Mouse (Mus musculus) MEL (cell line): ENCODE results near the gene Fam185a. TPM values are rescaled to one million over a fixed set of nuclear protein-coding genes. Genes with fewer than 3 reads are reported as not detected.

ENCODE experiments used
- DNase-seq: peaks from one replicate; pipeline ENCODE4 v3.0.0; 2011; ENCODE audit warnings: low read depth, low spot score
- H3K27ac ChIP-seq: 2 replicates; pipeline ENCODE4 v1.5.1; 2012; ENCODE audit warnings: low read depth, mild to moderate bottlenecking, control low read depth, low read length, moderate library complexity; ENCODE audit not compliant: control insufficient read depth
- H3K27me3 ChIP-seq, 2 experiments: fragments of 150-350 bp in 1 of 2; sonication (generic) in 1 of 2; 2 replicates each; pipeline ENCODE4 v1.6.1; 2012; ENCODE audit warnings: low read length in 2 of 2, mild to moderate bottlenecking in 2 of 2, improper control_type of control experiment in 1 of 2, moderate library complexity in 1 of 2; ENCODE audit not compliant: insufficient read depth in 2 of 2, control insufficient read depth in 1 of 2
- H3K36me3 ChIP-seq, 2 experiments: 2 replicates each; pipeline ENCODE4 v1.6.1; 2012 to 2014; ENCODE audit warnings: low read length in 2 of 2, improper control_type of control experiment in 1 of 2, inconsistent platforms in 1 of 2, mild to moderate bottlenecking in 1 of 2; ENCODE audit not compliant: insufficient read depth in 2 of 2, control insufficient read depth in 1 of 2
- H3K4me1 ChIP-seq, 2 experiments: fragments of 150-350 bp in 1 of 2; sonication (generic) in 1 of 2; 2 replicates each; pipeline ENCODE4 v1.6.1; 2012; ENCODE audit warnings: low read length in 2 of 2, improper control_type of control experiment in 1 of 2, mild to moderate bottlenecking in 1 of 2; ENCODE audit not compliant: insufficient read depth in 2 of 2, control insufficient read depth in 1 of 2
- H3K4me3 ChIP-seq, 2 experiments: fragments of 150-350 bp in 1 of 2; sonication (generic) in 1 of 2; 2 replicates each; pipeline ENCODE4 v1.5.1; 2012; ENCODE audit warnings: low read depth in 2 of 2, low read length in 2 of 2, mild to moderate bottlenecking in 2 of 2, moderate library complexity in 2 of 2, control low read depth in 1 of 2, improper control_type of control experiment in 1 of 2; ENCODE audit not compliant: control insufficient read depth in 1 of 2, insufficient read depth in 1 of 2
- H3K79me2 ChIP-seq: 2 replicates; pipeline ENCODE4 v1.6.1; 2012; ENCODE audit warnings: mild to moderate bottlenecking, low read length, moderate library complexity; ENCODE audit not compliant: control insufficient read depth, poor library complexity, insufficient read depth
- H3K9ac ChIP-seq: 2 replicates; pipeline ENCODE4 v1.6.1; 2012; ENCODE audit warnings: low read depth, mild to moderate bottlenecking, control low read depth, low read length, moderate library complexity; ENCODE audit not compliant: control insufficient read depth, poor library complexity, severe bottlenecking
- H3K9me3 ChIP-seq: fragments of 150-350 bp; sonication (generic); replicated peaks from 2 replicates; pipeline ENCODE4 v1.6.1; 2012; ENCODE audit warnings: mild to moderate bottlenecking, low read length, improper control_type of control experiment, moderate library complexity; ENCODE audit not compliant: insufficient read depth
- CHD1 ChIP-seq: IDR thresholded peaks from 2 replicates; pipeline ENCODE4 v1.6.1; 2012; ENCODE audit warnings: low read depth, mild to moderate bottlenecking, inconsistent platforms, low read length, improper control_type of control experiment
- CTCF ChIP-seq, 3 experiments: IDR thresholded peaks in 2 of 3; conservative IDR thresholded peaks in 1 of 3; 2 replicates each; pipeline ENCODE4 v1.5.1; 2011 to 2012; ENCODE audit warnings: low read length in 3 of 3, low read depth in 2 of 3, mild to moderate bottlenecking in 2 of 3, improper control_type of control experiment in 1 of 3, inconsistent platforms in 1 of 3, mixed read lengths in 1 of 3, moderate library complexity in 1 of 3; ENCODE audit not compliant: control insufficient read depth in 1 of 3, insufficient read depth in 1 of 3, poor library complexity in 1 of 3, severe bottlenecking in 1 of 3
- ELF1 ChIP-seq: IDR thresholded peaks from 2 replicates; pipeline ENCODE4 v1.6.1; 2014; ENCODE audit warnings: low read depth, mild to moderate bottlenecking, inconsistent platforms, low read length, improper control_type of control experiment, moderate library complexity
- EP300 ChIP-seq, 2 experiments: IDR thresholded peaks; 2 replicates each; pipeline ENCODE4 v1.6.1; 2011; ENCODE audit warnings: improper control_type of control experiment in 2 of 2, low read length in 2 of 2, low read depth in 1 of 2, mild to moderate bottlenecking in 1 of 2
- ETS1 ChIP-seq: IDR thresholded peaks from 2 replicates; pipeline ENCODE4 v1.6.1; 2012; ENCODE audit warnings: low read depth, mild to moderate bottlenecking, inconsistent platforms, low read length, improper control_type of control experiment, moderate library complexity
- GABPA ChIP-seq: IDR thresholded peaks from 2 replicates; pipeline ENCODE4 v1.6.1; 2012; ENCODE audit warnings: low read depth, mild to moderate bottlenecking, inconsistent platforms, low read length, improper control_type of control experiment, moderate library complexity
- JUND ChIP-seq: IDR thresholded peaks from 2 replicates; pipeline ENCODE4 v1.6.1; 2011; ENCODE audit warnings: low read depth, mild to moderate bottlenecking, improper control_type of control experiment, low read length
- KAT2A ChIP-seq: conservative IDR thresholded peaks from 2 replicates; pipeline ENCODE4 v1.6.1; 2012; ENCODE audit warnings: low read depth, low read length, improper control_type of control experiment, inconsistent platforms
- MAX ChIP-seq: IDR thresholded peaks from 2 replicates; pipeline ENCODE4 v1.6.1; 2011; ENCODE audit warnings: low read length, improper control_type of control experiment
- MAZ ChIP-seq: IDR thresholded peaks from 2 replicates; pipeline ENCODE4 v1.6.1; 2012; ENCODE audit warnings: low read depth, mild to moderate bottlenecking, inconsistent platforms, low read length, improper control_type of control experiment
- MYB ChIP-seq: IDR thresholded peaks from 2 replicates; pipeline ENCODE4 v1.6.1; 2011; ENCODE audit warnings: mild to moderate bottlenecking, low read depth, low read length, improper control_type of control experiment
- MYC ChIP-seq: IDR thresholded peaks from 2 replicates; pipeline ENCODE4 v1.6.1; 2011; ENCODE audit warnings: low read depth, mild to moderate bottlenecking, low read length, improper control_type of control experiment, moderate library complexity
- NRF1 ChIP-seq: IDR thresholded peaks from 2 replicates; pipeline ENCODE4 v1.6.1; 2014; ENCODE audit warnings: low read depth, mild to moderate bottlenecking, inconsistent platforms, low read length, improper control_type of control experiment, moderate library complexity; ENCODE audit not compliant: poor library complexity, insufficient read depth, severe bottlenecking
- POLR2AphosphoS5 ChIP-seq: IDR thresholded peaks from 2 replicates; pipeline ENCODE4 v1.6.1; 2012; ENCODE audit warnings: low read depth, borderline replicate concordance, mild to moderate bottlenecking, inconsistent platforms, low read length, moderate library complexity, mixed read lengths
- RCOR1 ChIP-seq: IDR thresholded peaks from 2 replicates; pipeline ENCODE4 v1.6.1; 2012; ENCODE audit warnings: low read depth, mild to moderate bottlenecking, inconsistent platforms, low read length, improper control_type of control experiment
- SMC3 ChIP-seq: IDR thresholded peaks from 2 replicates; pipeline ENCODE4 v1.6.1; 2011; ENCODE audit warnings: low read depth, low read length, improper control_type of control experiment
- TBP ChIP-seq: IDR thresholded peaks from 2 replicates; pipeline ENCODE4 v1.8.0; 2011; ENCODE audit warnings: low read depth, low read length, improper control_type of control experiment
- USF2 ChIP-seq, 2 experiments: IDR thresholded peaks; 2 replicates each; pipeline ENCODE4 v1.6.1; 2011 to 2012; ENCODE audit warnings: improper control_type of control experiment in 2 of 2, low read length in 2 of 2, borderline replicate concordance in 1 of 2, inconsistent platforms in 1 of 2, low read depth in 1 of 2, mild to moderate bottlenecking in 1 of 2; ENCODE audit not compliant: insufficient read depth in 1 of 2
- ZC3H11A ChIP-seq: IDR thresholded peaks from 2 replicates; pipeline ENCODE4 v1.6.1; 2012; ENCODE audit warnings: low read depth, mild to moderate bottlenecking, inconsistent platforms, low read length, improper control_type of control experiment
- ZKSCAN1 ChIP-seq: IDR thresholded peaks from 2 replicates; pipeline ENCODE4 v1.6.1; 2012; ENCODE audit warnings: low read depth, mild to moderate bottlenecking, inconsistent platforms, low read length, improper control_type of control experiment, moderate library complexity
- ZNF384 ChIP-seq: IDR thresholded peaks from 2 replicates; pipeline ENCODE4 v1.6.1; 2012; ENCODE audit warnings: low read depth, mild to moderate bottlenecking, inconsistent platforms, low read length, improper control_type of control experiment
- polyA plus RNA-seq, 2 experiments: library from polyadenylated mRNA; stranded (reverse) in 1 of 2; unstranded in 1 of 2; fragments of >175 nt in 1 of 2; fragments of >200 nt in 1 of 2; gene quantifications; 2 replicates each; pipeline versions ENCODE4 v1.2.1 to v1.2.4; 2012; ENCODE audit warnings: low replicate concordance in 2 of 2, low read depth in 1 of 2; ENCODE audit not compliant: insufficient read length in 2 of 2, insufficient read depth in 1 of 2, missing spikeins in 1 of 2
- total RNA-seq: library from RNA; depleted of rRNA; stranded (reverse); fragments of 300-350 nt; gene quantifications from 2 replicates; pipeline ENCODE4 v1.2.3, GENCODE M21; 2012

Fam185a gene
- total and polyA plus RNA-seq, 3 experiments: 20.2 to 28.3 TPM; not detected in 1

- Histone ChIP-seq H3K27me3 (peaks cover 0 to 2% of the 10 kb centered on the region in 2 experiments; a peak in 2 of 4 replicates), H3K4me3 (no peak overlapping the region), H3K36me3 (no peaks in the 10 kb centered on the region), H3K27ac (no peak overlapping the region), H3K4me1 (no peaks in the 10 kb centered on the region), H3K9ac (no peak overlapping the region), H3K79me2 (no peaks in the 10 kb centered on the region), H3K9me3 (no peaks in the 10 kb centered on the region)
- TF ChIP-seq MAZ (no peak), MAX (no peak), USF2 (IDR thresholded peaks at IDR 0.05; ENCODE audit: borderline replicate concordance in 1 of 2, insufficient read depth in 1 of 2, low read depth in 1 of 2, low read length in 2 of 2) (no peak), CHD1 (no peak)
- no peak for DNase-seq
Observed at GRCm38 (mm10) chr5:21498925-21499324, 74.2 kb downstream of the Fam185a start.

GRCm38 (mm10) chr5:21500133-21500532, 75.4 kb downstream of the Fam185a start:
- no peaks in the 10 kb centered on the region for H3K36me3 ChIP-seq
- DNase-seq: no peak
- H3K9me3 ChIP-seq: no peaks in the 10 kb centered on the region
- TF ChIP-seq RCOR1 (no peak), ZC3H11A (no peak), USF2 (IDR thresholded peaks at IDR 0.05; ENCODE audit: borderline replicate concordance in 1 of 2, insufficient read depth in 1 of 2, low read depth in 1 of 2, low read length in 2 of 2) (no peak), MYC (no peak), NRF1 (no peak), ELF1 (no peak), KAT2A (no peak), CTCF (IDR thresholded peaks at IDR 0.05 in 2 of 3, conservative IDR thresholded peaks at IDR 0.05 in 1 of 3; ENCODE audit: control insufficient read depth in 1 of 3, insufficient read depth in 1 of 3, low read depth in 2 of 3, low read length in 3 of 3, poor library complexity in 1 of 3, severe bottlenecking in 1 of 3) (no peak), ETS1 (no peak), JUND (no peak)
- TF ChIP-seq, all 39 proteins: peak for 0
- Histone ChIP-seq H3K9ac (no peak overlapping the region), H3K79me2 (no peaks in the 10 kb centered on the region), H3K4me1 (no peaks in the 10 kb centered on the region), H3K4me3 (no peak overlapping the region), H3K27me3 (peaks cover 0 to 2% of the 10 kb centered on the region in 2 experiments; a peak in 2 of 4 replicates), H3K27ac (no peak overlapping the region)

GRCm38 (mm10) chr5:21500941-21501340, 76.2 kb downstream of the Fam185a start:
- no peak overlapping the region for H3K27ac ChIP-seq
- no peak for TF ChIP-seq MYB
- TF ChIP-seq ETS1: no peak
- TF ChIP-seq SMC3: no peak
- no peak for TF ChIP-seq CHD1
- TF ChIP-seq USF2 (IDR thresholded peaks at IDR 0.05; ENCODE audit: borderline replicate concordance in 1 of 2, insufficient read depth in 1 of 2, low read depth in 1 of 2, low read length in 2 of 2): no peak
- TF ChIP-seq GABPA: no peak
- no peak for TF ChIP-seq MAZ
- TF ChIP-seq ELF1: no peak
- no peak for TF ChIP-seq TBP
- TF ChIP-seq ZKSCAN1: no peak
- TF ChIP-seq EP300 (IDR thresholded peaks at IDR 0.05; ENCODE audit: low read depth in 1 of 2, low read length in 2 of 2): no peak
- no peak for TF ChIP-seq CTCF (IDR thresholded peaks at IDR 0.05 in 2 of 3, conservative IDR thresholded peaks at IDR 0.05 in 1 of 3; ENCODE audit: control insufficient read depth in 1 of 3, insufficient read depth in 1 of 3, low read depth in 2 of 3, low read length in 3 of 3, poor library complexity in 1 of 3, severe bottlenecking in 1 of 3)
- TF ChIP-seq ZNF384: no peak
- no peak for TF ChIP-seq MYC
- no peak for TF ChIP-seq MAX
- no peak for TF ChIP-seq JUND
- TF ChIP-seq POLR2AphosphoS5: no peak
- no peak overlapping the region for H3K9ac ChIP-seq

More at GRCm38 (mm10) chr5:21500941-21501340, 76.2 kb downstream of the Fam185a start:
- Histone ChIP-seq H3K9me3 (no peaks in the 10 kb centered on the region), H3K4me3 (no peak overlapping the region), H3K27me3 (peaks cover 0 to 2% of the 10 kb centered on the region in 2 experiments; a peak in 2 of 4 replicates), H3K79me2 (no peaks in the 10 kb centered on the region), H3K36me3 (no peaks in the 10 kb centered on the region), H3K4me1 (no peaks in the 10 kb centered on the region)
- DNase-seq: no peak
